Mouse (Mus musculus) activated CD4-positive, CD25-positive, alpha-beta regulatory T cell, adult 9 weeks (primary cell): ENCODE measurements around the gene Blcap. TPM values are rescaled to one million over a fixed set of nuclear protein-coding genes. Genes with fewer than 3 reads are reported as not detected.

ENCODE experiments used
- polyA plus RNA-seq: library from polyadenylated mRNA; unstranded; fragments of 100-300 nt; shearing (Covaris generic); gene quantifications from one replicate; pipeline ENCODE4 v1.2.1, GENCODE M21; 2017

Blcap gene
- polyA plus RNA-seq, result 21.3 TPM

GRCm38 (mm10) chr2:157571224-157571832 lies at the start of gene Blcap:
Gene Blcap (minus strand): TSS chr2:157571274.

GRCm38 (mm10) chr2:157559858-157560257 lies 11.2 kb downstream of the Blcap start, which contains the start of gene Nnat:
Gene Nnat (plus strand): TSS chr2:157560078.

Other genes starting within 250 kb of the Blcap start
- gene Ghrh, start 223.8 kb downstream of the Blcap start, polyA plus RNA-seq, result not detected
- 45.6 TPM for gene Manbal, start 203.7 kb downstream of the Blcap start, polyA plus RNA-seq
- gene Src, start 152.8 kb downstream of the Blcap start, polyA plus RNA-seq, result 1.5 TPM
- gene Nnat, start 11.2 kb downstream of the Blcap start, polyA plus RNA-seq, result 0.28 TPM
- 99.9 TPM for gene Ctnnbl1, start 166.1 kb upstream of the Blcap start, polyA plus RNA-seq